Mouse (Mus musculus): ENCODE measurements around the gene Xylt1. TPM values are rescaled to one million over a fixed set of nuclear protein-coding genes. Genes with fewer than 3 reads are reported as not detected.

Gene Xylt1
- total and polyA plus RNA-seq, 3 experiments: 9.0 to 13.3 TPM; not detected in 1

DNA sequence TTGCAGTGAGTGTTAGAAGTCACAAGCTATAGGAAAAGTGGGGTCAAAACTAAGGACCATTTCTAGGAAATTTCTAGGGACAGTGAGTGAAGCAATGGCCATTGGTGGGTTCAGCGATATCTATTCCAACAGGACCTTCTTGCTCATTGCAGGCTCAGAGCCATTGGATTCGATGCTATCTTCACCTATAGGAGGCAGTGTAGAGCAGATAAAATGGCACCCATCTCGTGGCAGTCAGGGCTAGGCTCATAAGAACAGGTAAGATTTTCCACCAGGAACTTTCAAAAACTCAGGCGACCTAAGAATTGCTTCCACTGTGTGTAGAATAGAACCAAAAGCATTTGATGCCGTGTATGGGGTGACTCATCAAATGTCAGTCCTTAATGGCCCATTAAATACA, 46.8 kb upstream of the Xylt1 start:
- Histone ChIP-seq H3K9me3 (replicated peaks; ENCODE audit: insufficient read depth, low read length) (no peaks in the 10 kb centered on the region), H3K27me3 (ENCODE audit: control insufficient read depth in 1 of 2, insufficient read depth in 2 of 2, low read length in 2 of 2) (no peaks in the 10 kb centered on the region), H3K79me2 (ENCODE audit: control insufficient read depth, insufficient read depth, low read length, poor library complexity) (no peaks in the 10 kb centered on the region), H3K4me1 (ENCODE audit: control insufficient read depth in 1 of 2, insufficient read depth in 2 of 2, low read length in 2 of 2) (no peaks in the 10 kb centered on the region), H3K27ac (ENCODE audit: control insufficient read depth, low read depth, low read length) (no peak overlapping the region), H3K4me3 (ENCODE audit: control insufficient read depth in 1 of 2, insufficient read depth in 1 of 2, low read depth in 2 of 2, low read length in 2 of 2) (no peak overlapping the region), H3K36me3 (ENCODE audit: control insufficient read depth in 1 of 2, insufficient read depth in 2 of 2, low read length in 2 of 2) (no peaks in the 10 kb centered on the region), H3K9ac (ENCODE audit: control insufficient read depth, low read depth, low read length, poor library complexity, severe bottlenecking) (no peak overlapping the region)
- DNase-seq (ENCODE audit: low read depth, low spot score): no peak
- TF ChIP-seq NELFE (IDR thresholded peaks at IDR 0.05; ENCODE audit: low read depth, low read length): no peak
- no peak for TF ChIP-seq POLR2A (IDR thresholded peaks at IDR 0.05; ENCODE audit: control insufficient read depth in 1 of 2, insufficient read depth in 1 of 2, low read depth in 1 of 2, low read length in 2 of 2, poor library complexity in 1 of 2)
- no peak for TF ChIP-seq ZNF384 (IDR thresholded peaks at IDR 0.05; ENCODE audit: low read depth, low read length)
- no peak for TF ChIP-seq ELF1 (IDR thresholded peaks at IDR 0.05; ENCODE audit: low read depth, low read length)
- TF ChIP-seq POLR2AphosphoS2 (IDR thresholded peaks at IDR 0.05; ENCODE audit: low read length): no peak
- TF ChIP-seq JUND (IDR thresholded peaks at IDR 0.05; ENCODE audit: low read depth, low read length): no peak
- no peak for TF ChIP-seq MYB (IDR thresholded peaks at IDR 0.05; ENCODE audit: low read depth, low read length)
- no peak for TF ChIP-seq UBTF (IDR thresholded peaks at IDR 0.05; ENCODE audit: borderline replicate concordance, insufficient read depth, low read depth, low read length)
- TF ChIP-seq CHD2 (IDR thresholded peaks at IDR 0.05; ENCODE audit: low read length): no peak
- no peak for TF ChIP-seq E2F4 (IDR thresholded peaks at IDR 0.05; ENCODE audit: borderline replicate concordance, low read depth, low read length)
- no peak for TF ChIP-seq SMC3 (IDR thresholded peaks at IDR 0.05; ENCODE audit: low read depth, low read length)
- no peak for TF ChIP-seq RAD21 (IDR thresholded peaks at IDR 0.05; ENCODE audit: low read depth, low read length)
- TF ChIP-seq ZC3H11A (IDR thresholded peaks at IDR 0.05; ENCODE audit: low read depth, low read length): no peak
- no peak for TF ChIP-seq MEF2A (IDR thresholded peaks at IDR 0.05; ENCODE audit: extremely low read depth, insufficient replicate concordance, low read depth, low read length, poor library complexity, severe bottlenecking)

GRCm38 (mm10) chr7:117356316-117356715, 24.5 kb upstream of the Xylt1 start:
- Histone ChIP-seq H3K27me3 (ENCODE audit: control insufficient read depth in 1 of 2, insufficient read depth in 2 of 2, low read length in 2 of 2) (peaks cover 2 to 5% of the 10 kb centered on the region in 2 experiments), H3K36me3 (ENCODE audit: control insufficient read depth in 1 of 2, insufficient read depth in 2 of 2, low read length in 2 of 2) (no peaks in the 10 kb centered on the region), H3K27ac (ENCODE audit: control insufficient read depth, low read depth, low read length) (no peak overlapping the region), H3K4me1 (ENCODE audit: control insufficient read depth in 1 of 2, insufficient read depth in 2 of 2, low read length in 2 of 2) (no peaks in the 10 kb centered on the region), H3K79me2 (ENCODE audit: control insufficient read depth, insufficient read depth, low read length, poor library complexity) (no peaks in the 10 kb centered on the region), H3K9ac (ENCODE audit: control insufficient read depth, low read depth, low read length, poor library complexity, severe bottlenecking) (no peak overlapping the region), H3K9me3 (replicated peaks; ENCODE audit: insufficient read depth, low read length) (no peaks in the 10 kb centered on the region), H3K4me3 (ENCODE audit: control insufficient read depth in 1 of 2, insufficient read depth in 1 of 2, low read depth in 2 of 2, low read length in 2 of 2) (no peak overlapping the region)
- DNase-seq (ENCODE audit: low read depth, low spot score): no peak
- TF ChIP-seq POLR2A (IDR thresholded peaks at IDR 0.05; ENCODE audit: control insufficient read depth in 1 of 2, insufficient read depth in 1 of 2, low read depth in 1 of 2, low read length in 2 of 2, poor library complexity in 1 of 2): no peak
- no peak for TF ChIP-seq CHD2 (IDR thresholded peaks at IDR 0.05; ENCODE audit: low read length)
- TF ChIP-seq ZNF384 (IDR thresholded peaks at IDR 0.05; ENCODE audit: low read depth, low read length): no peak

Data from MEL (cell line).